ENCODE assay signal across 12 mouse cellular contexts in the genomic region with DNA sequence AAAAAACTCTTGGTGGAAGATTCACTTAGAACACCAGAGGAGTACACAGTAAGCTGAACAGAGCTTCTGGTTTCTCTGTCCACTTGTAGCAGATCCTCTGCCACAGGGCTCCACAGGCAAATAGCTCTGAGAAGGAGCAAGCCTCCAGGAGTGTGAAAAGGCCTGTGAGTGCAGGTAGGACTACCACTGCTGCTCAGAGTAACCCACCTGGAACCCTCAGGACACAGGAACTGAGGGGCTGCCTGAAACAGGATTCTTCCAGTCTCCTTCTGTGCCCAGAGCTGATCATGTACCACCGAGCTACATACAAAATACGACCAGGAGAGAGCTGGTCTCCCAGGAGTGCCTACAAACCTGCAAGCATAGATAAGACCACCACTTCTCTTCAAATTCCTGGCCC. TPM values are rescaled to one million over a fixed set of nuclear protein-coding genes. Genes with fewer than 3 reads are reported as not detected.
DNase-seq lines count a peak whose midpoint lies in the region; ATAC-seq lines count a peak whose summit lies in the region.
"Had no signal": no experiment of that assay in that cellular context is flagged by ENCODE, and none has a peak within 500 bp of the region (broad histone marks: within the 10 kb centered on the region; RNA-seq: fewer than 3 reads in every experiment).

No protein-coding gene starts in this region.

- H3K27me3 ChIP-seq in hindbrain, embryonic 11.5 days (ENCODE audit: control insufficient read depth, insufficient read depth, low read length) = no peaks in the 10 kb centered on the region
- no peaks in the 10 kb centered on the region for H3K27me3 ChIP-seq in hindbrain, embryonic 10.5 days (ENCODE audit: insufficient read depth, poor library complexity, severe bottlenecking)
- H3K27me3 ChIP-seq in midbrain, embryonic 13.5 days = no peaks in the 10 kb centered on the region
- no peaks in the 10 kb centered on the region for H3K27me3 ChIP-seq in midbrain, embryonic 15.5 days (replicated peaks)
- no peaks in the 10 kb centered on the region for H3K27me3 ChIP-seq in hindbrain, embryonic 15.5 days
- H3K27me3 ChIP-seq in midbrain, embryonic 14.5 days (ENCODE audit: control insufficient read depth, insufficient read depth, low read length) = no peaks in the 10 kb centered on the region
- H3K27me3 ChIP-seq: heart, embryonic 15.5 days had no signal

- no peak overlapping the region for H3K9ac ChIP-seq in hindbrain, embryonic 11.5 days (ENCODE audit: low read depth, low read length)
- no peak overlapping the region for H3K9ac ChIP-seq in midbrain, embryonic 13.5 days (replicated peaks)
- no peak overlapping the region for H3K9ac ChIP-seq in midbrain, embryonic 15.5 days
- H3K9ac ChIP-seq in hindbrain, embryonic 15.5 days = no peak overlapping the region
- no peak overlapping the region for H3K9ac ChIP-seq in midbrain, embryonic 14.5 days (replicated peaks; ENCODE audit: low read length)
- H3K9ac ChIP-seq: heart, embryonic 15.5 days had no signal

- no peaks in the 10 kb centered on the region for H3K4me1 ChIP-seq in hindbrain, embryonic 11.5 days (replicated peaks; ENCODE audit: control insufficient read depth, insufficient read depth, low read length)
- H3K4me1 ChIP-seq in hindbrain, embryonic 10.5 days (replicated peaks) = no peaks in the 10 kb centered on the region
- no peaks in the 10 kb centered on the region for H3K4me1 ChIP-seq in midbrain, embryonic 13.5 days (replicated peaks)
- H3K4me1 ChIP-seq in midbrain, embryonic 15.5 days = no peaks in the 10 kb centered on the region
- H3K4me1 ChIP-seq in hindbrain, embryonic 15.5 days (replicated peaks) = no peaks in the 10 kb centered on the region
- H3K4me1 ChIP-seq in midbrain, embryonic 14.5 days (ENCODE audit: control insufficient read depth, insufficient read depth, low read length) = no peaks in the 10 kb centered on the region
- H3K4me1 ChIP-seq: heart, embryonic 15.5 days had no signal

- H3K36me3 ChIP-seq in hindbrain, embryonic 11.5 days (ENCODE audit: control insufficient read depth, insufficient read depth, low read length) = no peaks in the 10 kb centered on the region
- no peaks in the 10 kb centered on the region for H3K36me3 ChIP-seq in hindbrain, embryonic 10.5 days
- H3K36me3 ChIP-seq in midbrain, embryonic 13.5 days = no peaks in the 10 kb centered on the region
- H3K36me3 ChIP-seq in midbrain, embryonic 15.5 days (replicated peaks) = no peaks in the 10 kb centered on the region
- no peaks in the 10 kb centered on the region for H3K36me3 ChIP-seq in hindbrain, embryonic 15.5 days
- H3K36me3 ChIP-seq in midbrain, embryonic 14.5 days (ENCODE audit: control insufficient read depth, insufficient read depth, low read length) = no peaks in the 10 kb centered on the region
- H3K36me3 ChIP-seq: heart, embryonic 15.5 days had no signal

- H3K9me3 ChIP-seq in hindbrain, embryonic 11.5 days (ENCODE audit: control insufficient read depth, low read length) = no peaks in the 10 kb centered on the region
- peaks cover 5% of the 10 kb centered on the region; the same call in 1 of the 2 replicates for H3K9me3 ChIP-seq in hindbrain, embryonic 10.5 days
- H3K9me3 ChIP-seq in midbrain, embryonic 13.5 days = no peaks in the 10 kb centered on the region
- H3K9me3 ChIP-seq in midbrain, embryonic 15.5 days = no peaks in the 10 kb centered on the region
- H3K9me3 ChIP-seq in hindbrain, embryonic 15.5 days = 0 out of 2 replicates have a peak, but pooled peaks cover 3% of the 10 kb centered on the region
- no peaks in the 10 kb centered on the region for H3K9me3 ChIP-seq in midbrain, embryonic 14.5 days (ENCODE audit: control insufficient read depth, low read length)
- H3K9me3 ChIP-seq: heart, embryonic 15.5 days had no signal

- H3K4me2 ChIP-seq in hindbrain, embryonic 11.5 days (replicated peaks; ENCODE audit: low read depth, low read length) = no peak overlapping the region
- H3K4me2 ChIP-seq in midbrain, embryonic 13.5 days (replicated peaks) = no peak overlapping the region
- no peak overlapping the region for H3K4me2 ChIP-seq in midbrain, embryonic 15.5 days
- H3K4me2 ChIP-seq in hindbrain, embryonic 15.5 days = no peak overlapping the region
- H3K4me2 ChIP-seq in midbrain, embryonic 14.5 days (ENCODE audit: low read length) = no peak overlapping the region
- H3K4me2 ChIP-seq: heart, embryonic 15.5 days had no signal

- H3K27ac ChIP-seq in hindbrain, embryonic 11.5 days (ENCODE audit: low read depth, low read length) = no peak overlapping the region
- H3K27ac ChIP-seq in hindbrain, embryonic 10.5 days = no peak overlapping the region
- no peak overlapping the region for H3K27ac ChIP-seq in midbrain, embryonic 13.5 days
- H3K27ac ChIP-seq in midbrain, embryonic 15.5 days = no peak overlapping the region
- H3K27ac ChIP-seq in hindbrain, embryonic 15.5 days (replicated peaks) = no peak overlapping the region
- H3K27ac ChIP-seq in midbrain, embryonic 14.5 days (replicated peaks; ENCODE audit: low read depth, low read length) = no peak overlapping the region
- H3K27ac ChIP-seq: heart, embryonic 15.5 days had no signal

- 88% methylated on average over 2 of the region's 2 CpGs for WGBS in hindbrain, embryonic 11.5 days
- WGBS in hindbrain, embryonic 10.5 days = 83% methylated on average over 2 of the region's 2 CpGs
- 86% methylated on average over 2 of the region's 2 CpGs for WGBS in midbrain, embryonic 13.5 days
- 84% methylated on average over 2 of the region's 2 CpGs for WGBS in midbrain, embryonic 15.5 days
- 87% methylated on average over 2 of the region's 2 CpGs for WGBS in hindbrain, embryonic 15.5 days
- 85% methylated on average over 2 of the region's 2 CpGs for WGBS in midbrain, embryonic 14.5 days

- no peak for DNase-seq in hindbrain, embryonic 11.5 days (ENCODE audit: low spot score)
- no peak for DNase-seq in hindbrain, embryonic 10.5 days (ENCODE audit: low spot score)
- DNase-seq in midbrain, embryonic 14.5 days = no peak
- DNase-seq in layer of hippocampus, adult 9-10 months (ENCODE audit: low spot score) = no peak
- DNase-seq in layer of hippocampus, postnatal 25 days (ENCODE audit: extremely low spot score in 1 of 2, low spot score in 1 of 2) = no peak
- DNase-seq: kidney, postnatal 4 days had no signal

- ATAC-seq in hindbrain, embryonic 11.5 days (ENCODE audit: low FRiP score) = peak; percentile 28
- ATAC-seq in midbrain, embryonic 13.5 days = peak; percentile 70
- no peak for ATAC-seq in midbrain, embryonic 15.5 days (replicated peaks)
- ATAC-seq in hindbrain, embryonic 15.5 days (ENCODE audit: low FRiP score, low read depth) = peak; percentile 40; the same call in 1 of the 2 replicates
- ATAC-seq in midbrain, embryonic 14.5 days (ENCODE audit: low FRiP score, low TSS enrichment) = peak; percentile 41
- ATAC-seq: forebrain, embryonic 16.5 days; lung, postnatal 0 days had no signal

- H3K4me3 ChIP-seq in hindbrain, embryonic 11.5 days (ENCODE audit: low read depth, low read length) = no peak overlapping the region
- no peak overlapping the region for H3K4me3 ChIP-seq in hindbrain, embryonic 10.5 days
- H3K4me3 ChIP-seq in midbrain, embryonic 13.5 days (replicated peaks) = no peak overlapping the region
- H3K4me3 ChIP-seq in midbrain, embryonic 15.5 days = no peak overlapping the region
- H3K4me3 ChIP-seq in hindbrain, embryonic 15.5 days = no peak overlapping the region
- H3K4me3 ChIP-seq in midbrain, embryonic 14.5 days (replicated peaks; ENCODE audit: low read depth, low read length) = no peak overlapping the region
- H3K4me3 ChIP-seq: heart, embryonic 15.5 days had no signal

RNA-seq across cellular contexts. Expression of gene Hsf2, which starts 48.3 kb away (rescaled TPM):
- 71.2 and 77.3 TPM in 2 replicates for polyA plus RNA-seq in hindbrain, embryonic 11.5 days (2014; fragmentation: Nextera tagmentation; extraction: Ambion mirVana)
- 58.6 and 59.9 TPM in 2 replicates for polyA plus RNA-seq in hindbrain, embryonic 10.5 days (2016; fragmentation: Nextera tagmentation; extraction: Ambion mirVana)
- polyA plus RNA-seq in midbrain, embryonic 13.5 days (2015; fragmentation: Nextera tagmentation; extraction: Ambion mirVana) = 86.4 and 100 TPM in 2 replicates
- polyA plus RNA-seq in midbrain, embryonic 15.5 days (2015; fragmentation: Nextera tagmentation; extraction: Ambion mirVana) = 53.0 and 59.7 TPM in 2 replicates
- polyA plus RNA-seq in hindbrain, embryonic 15.5 days (2015; fragmentation: Nextera tagmentation; extraction: Ambion mirVana) = 46.5 and 49.0 TPM in 2 replicates
- polyA plus RNA-seq in midbrain, embryonic 14.5 days (2014; fragmentation: Nextera tagmentation; extraction: Ambion mirVana) = 68.2 and 71.4 TPM in 2 replicates
- 10 to 100 TPM; 31.9 to 33.5 TPM for total RNA-seq in layer of hippocampus, postnatal 25 days (2021)
